In genomic region chr9:61476351-61476750, GRCm38 (mm10) we compare ENCODE assay signal across 30 mouse cellular contexts.
DNase-seq lines count a peak whose midpoint lies in the region; ATAC-seq lines count a peak whose summit lies in the region.
"Had no signal": no experiment of that assay in that cellular context is flagged by ENCODE, and none has a peak within 500 bp of the region (broad histone marks: within the 10 kb centered on the region; RNA-seq: fewer than 3 reads in every experiment).

No protein-coding gene starts in this region.

- no peak for ATAC-seq in forebrain, embryonic 14.5 days
- ATAC-seq: forebrain, embryonic 13.5 days; intestine, embryonic 16.5 days; midbrain, embryonic 13.5 days had no signal

- H3K9ac ChIP-seq in forebrain, embryonic 14.5 days (ENCODE audit: low read length) = no peak overlapping the region
- H3K9ac ChIP-seq: embryonic facial prominence, embryonic 15.5 days; forebrain, embryonic 13.5 days; heart, embryonic 15.5 days; hindbrain, embryonic 13.5 days; limb, embryonic 13.5 days; midbrain, embryonic 13.5 days; neural tube, embryonic 15.5 days had no signal

- 56% methylated on average over 4 of the region's 4 CpGs for WGBS in heart, embryonic 10.5 days
- WGBS in forebrain, embryonic 14.5 days = 79% methylated on average over 4 of the region's 4 CpGs

- peak; percentile 41 for DNase-seq in adrenal gland, postnatal 10 days
- no peak for DNase-seq in adrenal gland, adult (ENCODE audit: inconsistent age in 2 of 2, low spot score in 1 of 2)
- DNase-seq in heart, adult 11 months = peak; percentile 93
- no peak for DNase-seq in heart, embryonic 10.5 days (ENCODE audit: low spot score)
- peak; percentile 52 for DNase-seq in 3134 (ENCODE audit: extremely low read depth, insufficient read length, low spot score)
- peak; percentile 44 for DNase-seq in adipocyte (ENCODE audit: low spot score)
- no peak for DNase-seq in forebrain, embryonic 14.5 days (ENCODE audit: low spot score)
- no peak for DNase-seq in urinary bladder, postnatal 10 days (ENCODE audit: low spot score)
- DNase-seq: cerebellum, adult 2 months; cerebellum, postnatal 25 days; gastrocnemius, postnatal 10 days; heart, postnatal 36 days; kidney, adult 8-10 months; kidney, postnatal 4 days; lung, postnatal 36 days; right cerebral cortex, postnatal 25 days; thymus, adult 18-20 months; thymus, postnatal 25 days had no signal

- H3K36me3 ChIP-seq in heart, embryonic 10.5 days = no peaks in the 10 kb centered on the region
- no peaks in the 10 kb centered on the region for H3K36me3 ChIP-seq in forebrain, embryonic 14.5 days (ENCODE audit: control insufficient read depth, insufficient read depth, low read length)
- H3K36me3 ChIP-seq: embryonic facial prominence, embryonic 10.5 days; embryonic facial prominence, embryonic 15.5 days; heart, embryonic 15.5 days; hindbrain, embryonic 13.5 days; limb, embryonic 13.5 days; midbrain, embryonic 13.5 days; neural tube, embryonic 15.5 days had no signal

- no peak overlapping the region for H3K27ac ChIP-seq in heart, embryonic 10.5 days
- H3K27ac ChIP-seq in forebrain, embryonic 14.5 days (ENCODE audit: low read depth, low read length) = no peak overlapping the region
- H3K27ac ChIP-seq: embryonic facial prominence, embryonic 10.5 days; embryonic facial prominence, embryonic 15.5 days; forebrain, embryonic 13.5 days; heart, embryonic 15.5 days; hindbrain, embryonic 13.5 days; kidney, postnatal 0 days; limb, embryonic 13.5 days; midbrain, embryonic 13.5 days; neural tube, embryonic 15.5 days; stomach, postnatal 0 days had no signal

- peaks cover 39% of the 10 kb centered on the region; the same call in 1 of the 2 replicates for H3K27me3 ChIP-seq in heart, embryonic 10.5 days (ENCODE audit: insufficient read depth, poor library complexity, severe bottlenecking)
- peaks cover 33% of the 10 kb centered on the region for H3K27me3 ChIP-seq in forebrain, embryonic 14.5 days (replicated peaks; ENCODE audit: control insufficient read depth, insufficient read depth, low read length)
- H3K27me3 ChIP-seq: embryonic facial prominence, embryonic 15.5 days; limb, embryonic 13.5 days had no signal

- no peak overlapping the region for H3K4me2 ChIP-seq in forebrain, embryonic 14.5 days (ENCODE audit: low read length)
- H3K4me2 ChIP-seq: embryonic facial prominence, embryonic 15.5 days; forebrain, embryonic 13.5 days; heart, embryonic 15.5 days; hindbrain, embryonic 13.5 days; limb, embryonic 13.5 days; liver, embryonic 11.5 days; midbrain, embryonic 13.5 days; neural tube, embryonic 15.5 days had no signal

- no peaks in the 10 kb centered on the region for H3K9me3 ChIP-seq in heart, embryonic 10.5 days
- H3K9me3 ChIP-seq in forebrain, embryonic 14.5 days (replicated peaks; ENCODE audit: control insufficient read depth, low read length) = no peaks in the 10 kb centered on the region
- H3K9me3 ChIP-seq: embryonic facial prominence, embryonic 10.5 days; embryonic facial prominence, embryonic 15.5 days; forebrain, embryonic 13.5 days; heart, embryonic 15.5 days; hindbrain, embryonic 13.5 days; limb, embryonic 13.5 days; midbrain, embryonic 13.5 days; neural tube, embryonic 15.5 days had no signal

- no peak overlapping the region for H3K4me3 ChIP-seq in heart, embryonic 10.5 days
- H3K4me3 ChIP-seq in forebrain, embryonic 14.5 days (ENCODE audit: low read depth, low read length) = no peak overlapping the region
- H3K4me3 ChIP-seq: embryonic facial prominence, embryonic 10.5 days; embryonic facial prominence, embryonic 15.5 days; forebrain, embryonic 13.5 days; heart, embryonic 15.5 days; hindbrain, embryonic 13.5 days; limb, embryonic 13.5 days; midbrain, embryonic 13.5 days; neural tube, embryonic 15.5 days had no signal

- H3K4me1 ChIP-seq in heart, embryonic 10.5 days = no peaks in the 10 kb centered on the region
- H3K4me1 ChIP-seq in forebrain, embryonic 14.5 days (ENCODE audit: control insufficient read depth, insufficient read depth, low read length) = peaks cover 4% of the 10 kb centered on the region; the same call in 1 of the 2 replicates
- H3K4me1 ChIP-seq: embryonic facial prominence, embryonic 15.5 days; heart, embryonic 15.5 days; limb, embryonic 13.5 days had no signal

Comparison
In these comparisons a context has a peak if more than half of its experiments do, and no peak if none do; other contexts are left out.
1. DNase-seq: peak in adrenal gland, postnatal 10 days (single experiment), heart, adult 11 months (single experiment), 3134 (single experiment) and adipocyte (single experiment); none in adrenal gland, adult (0 of 2), heart, embryonic 10.5 days (single experiment), forebrain, embryonic 14.5 days (single experiment) and urinary bladder, postnatal 10 days (single experiment).